Mouse (Mus musculus) cerebellum, adult 11 months (tissue): ENCODE data around the gene Vill.

ENCODE experiments used
- DNase-seq: peaks from one replicate; pipeline ENCODE4 v3.0.0; 2022

The Vill gene

DNA sequence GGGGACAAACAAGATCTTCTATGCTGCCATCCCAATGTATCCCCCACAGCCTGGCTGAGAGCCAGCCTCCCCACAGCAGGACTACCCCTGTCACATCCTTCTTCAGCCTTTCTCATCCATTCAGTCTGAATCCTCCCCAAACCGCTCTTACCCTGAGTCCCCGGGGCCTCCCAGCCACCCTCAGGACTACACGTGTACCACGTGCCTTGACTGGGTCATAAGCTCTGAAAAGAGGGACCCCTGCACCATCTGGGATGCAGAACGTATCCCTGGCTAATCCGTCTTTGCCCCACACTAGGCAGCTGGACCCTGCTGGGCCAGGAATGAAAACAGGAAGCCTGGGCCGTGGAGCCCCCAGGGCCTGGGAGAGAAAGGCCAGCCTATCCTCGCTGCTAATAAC is 29.5 kb downstream of the Vill start:
- no peak for DNase-seq

DNA sequence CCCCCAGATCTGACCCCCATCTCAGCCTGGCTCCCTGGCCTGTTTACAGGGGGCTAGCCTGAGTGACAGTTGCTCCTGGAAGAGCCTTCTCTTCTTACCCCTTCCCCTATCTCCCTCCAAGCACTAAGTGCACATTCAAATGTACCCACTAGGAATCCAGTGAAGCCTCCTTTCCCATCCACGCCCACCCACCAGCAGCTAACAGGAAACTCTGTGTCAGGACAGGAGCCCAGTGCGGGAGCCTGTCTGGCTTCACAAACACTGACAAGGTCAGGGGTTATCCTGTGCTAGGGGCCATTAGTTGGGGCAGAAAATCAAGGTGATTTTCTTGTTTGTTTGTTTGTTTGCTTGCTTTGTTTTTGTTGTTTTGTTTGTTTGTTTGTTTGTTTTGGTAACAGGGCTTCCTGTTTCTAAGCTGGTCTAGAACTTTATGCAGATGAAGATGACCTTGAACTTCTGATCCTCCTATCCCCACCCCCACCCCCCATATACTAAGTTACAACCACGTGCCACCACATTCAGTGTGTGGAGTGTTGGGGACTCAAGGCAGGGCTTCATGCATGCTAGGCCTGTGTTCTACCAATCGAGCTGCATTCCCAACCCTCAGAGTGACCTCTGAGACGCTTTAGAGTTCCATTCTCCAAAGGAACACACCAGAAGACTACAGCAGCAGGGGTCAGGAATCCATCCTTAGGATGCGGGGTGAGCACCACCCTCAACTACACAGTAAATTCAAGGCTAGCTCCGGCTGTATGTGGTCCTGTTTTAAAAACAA is 30.3 kb downstream of the Vill start:
- DNase-seq: no peak

DNA sequence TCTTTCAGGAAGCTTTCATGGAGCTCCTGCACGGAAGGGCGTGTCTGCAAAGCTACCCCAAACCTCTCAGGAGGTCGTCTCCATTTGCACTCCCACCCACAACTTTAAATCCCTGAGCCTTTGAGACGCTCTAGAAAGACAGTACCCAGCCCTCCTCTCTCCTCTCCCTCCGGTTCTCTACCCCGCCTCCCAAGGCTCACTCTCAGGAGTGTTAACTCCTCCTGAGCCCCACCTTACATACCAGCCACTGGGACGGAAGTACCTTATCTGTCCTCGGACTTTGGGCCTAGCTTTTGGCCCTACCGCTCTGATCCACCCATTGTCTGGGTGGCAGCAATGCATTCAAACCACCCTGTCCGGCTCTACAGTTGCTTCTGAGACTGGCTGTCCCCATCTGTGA is 31.4 kb downstream of the Vill start:
- DNase-seq: no peak

DNA sequence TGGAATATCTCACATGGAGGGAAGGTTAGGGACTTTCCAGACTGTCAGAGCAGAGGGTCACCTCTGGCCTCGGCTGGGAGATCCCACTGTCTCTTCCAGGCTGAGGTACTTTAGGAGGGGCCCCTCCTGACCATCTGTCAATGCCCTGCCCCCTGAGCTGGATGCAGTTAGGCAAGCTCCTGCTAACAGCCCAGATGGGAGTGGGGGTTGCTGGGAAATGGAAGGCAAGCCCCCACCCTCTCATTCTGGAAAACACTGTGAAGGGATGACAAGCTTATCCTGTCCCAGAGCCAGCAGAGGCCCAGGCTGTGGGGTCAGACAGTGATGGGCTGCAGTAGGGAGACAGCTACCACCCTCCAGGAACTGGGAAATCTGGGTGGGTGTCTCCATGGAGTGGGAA is 33.9 kb downstream of the Vill start:
- no peak for DNase-seq

DNA sequence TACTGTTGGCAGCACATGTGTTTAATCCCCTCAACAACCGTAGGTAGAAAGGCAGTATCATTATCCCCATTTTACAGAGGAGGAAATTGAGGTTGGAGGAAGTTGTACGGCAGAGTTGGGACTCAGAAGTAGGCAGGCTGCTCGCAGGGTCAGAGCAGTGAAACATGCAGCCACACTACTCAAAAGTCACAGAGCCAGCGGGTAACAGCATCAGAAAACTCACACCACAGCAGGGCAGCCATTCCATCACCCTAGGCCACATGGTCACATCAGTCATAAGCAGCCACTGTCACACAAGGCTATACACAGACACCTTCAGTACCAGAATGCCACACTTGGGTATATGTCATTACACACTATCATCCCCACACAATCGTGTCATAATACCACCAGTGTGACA is 34.7 kb downstream of the Vill start:
- no peak for DNase-seq

DNA sequence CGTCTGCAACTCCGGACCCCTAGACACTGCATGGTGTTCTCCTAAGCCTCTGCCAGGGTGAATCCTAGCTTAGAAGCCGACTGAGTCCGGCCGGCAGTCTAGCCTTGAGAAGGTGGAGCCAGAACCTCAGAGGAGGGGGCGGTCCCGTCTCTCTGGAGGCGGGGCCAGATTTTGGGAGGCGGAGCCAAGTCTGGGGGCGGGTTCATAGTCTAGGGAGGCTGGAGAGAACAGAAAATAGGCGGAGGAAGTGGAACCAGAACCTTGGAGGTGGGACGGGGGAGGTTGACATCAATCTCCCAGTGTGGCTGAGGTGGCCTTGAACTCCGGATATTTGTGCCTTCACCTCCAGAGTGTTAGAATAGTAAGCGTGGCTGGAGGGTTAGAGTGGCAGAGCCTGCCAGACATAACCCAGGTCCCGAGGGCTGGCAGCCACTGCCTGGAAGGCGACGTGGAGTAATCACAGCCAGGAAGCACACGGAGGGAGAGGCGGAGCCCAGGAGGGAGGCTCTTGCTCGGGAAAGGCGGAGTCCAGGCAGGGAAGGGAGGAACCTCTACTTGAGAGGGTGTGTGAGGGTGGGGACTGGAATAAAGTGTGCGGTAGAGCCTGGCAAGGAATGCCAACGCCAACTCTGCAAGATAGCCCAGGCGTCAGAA is 35.7 kb downstream of the Vill start:
- peak; percentile 48 for DNase-seq

DNA sequence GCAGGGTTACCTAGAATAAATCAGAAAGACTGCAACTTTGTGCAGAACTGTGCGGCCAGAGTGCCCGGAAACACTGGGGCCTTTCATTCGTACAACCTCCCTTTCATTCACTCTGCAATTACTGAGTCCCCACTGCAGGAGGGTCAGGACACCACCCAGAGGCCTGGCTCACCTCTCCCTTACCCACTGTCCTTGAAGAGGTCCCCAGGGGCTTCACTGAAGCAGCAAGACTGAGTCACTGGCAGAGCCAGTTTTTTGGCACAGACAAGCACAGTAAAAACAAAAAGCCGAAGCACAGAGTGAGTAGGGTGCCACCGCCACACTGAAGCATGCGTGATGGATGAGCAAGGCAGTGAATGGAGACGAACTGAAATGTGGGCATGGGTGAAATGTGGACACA is 36.9 kb downstream of the Vill start:
- DNase-seq: no peak

DNA sequence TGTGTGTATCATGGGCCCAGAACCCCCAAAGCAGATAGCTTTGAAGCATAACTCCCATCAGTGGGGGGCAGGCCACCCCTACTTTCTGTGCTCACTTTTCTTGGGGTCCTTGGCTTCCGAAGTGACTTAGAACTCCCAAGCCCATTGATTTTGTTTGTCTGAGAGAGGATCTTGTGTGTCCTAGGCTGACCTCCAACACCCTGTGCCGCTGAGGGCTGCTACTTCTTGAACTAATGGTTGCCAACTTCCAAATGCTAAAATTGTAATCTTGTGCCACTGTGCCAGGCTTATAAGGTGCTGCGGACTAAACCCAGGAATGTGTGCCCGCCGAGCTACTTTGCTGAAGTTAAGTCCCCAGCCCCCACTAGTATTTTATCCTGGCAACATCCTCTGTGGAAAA is 37.9 kb downstream of the Vill start:
- no peak for DNase-seq

DNA sequence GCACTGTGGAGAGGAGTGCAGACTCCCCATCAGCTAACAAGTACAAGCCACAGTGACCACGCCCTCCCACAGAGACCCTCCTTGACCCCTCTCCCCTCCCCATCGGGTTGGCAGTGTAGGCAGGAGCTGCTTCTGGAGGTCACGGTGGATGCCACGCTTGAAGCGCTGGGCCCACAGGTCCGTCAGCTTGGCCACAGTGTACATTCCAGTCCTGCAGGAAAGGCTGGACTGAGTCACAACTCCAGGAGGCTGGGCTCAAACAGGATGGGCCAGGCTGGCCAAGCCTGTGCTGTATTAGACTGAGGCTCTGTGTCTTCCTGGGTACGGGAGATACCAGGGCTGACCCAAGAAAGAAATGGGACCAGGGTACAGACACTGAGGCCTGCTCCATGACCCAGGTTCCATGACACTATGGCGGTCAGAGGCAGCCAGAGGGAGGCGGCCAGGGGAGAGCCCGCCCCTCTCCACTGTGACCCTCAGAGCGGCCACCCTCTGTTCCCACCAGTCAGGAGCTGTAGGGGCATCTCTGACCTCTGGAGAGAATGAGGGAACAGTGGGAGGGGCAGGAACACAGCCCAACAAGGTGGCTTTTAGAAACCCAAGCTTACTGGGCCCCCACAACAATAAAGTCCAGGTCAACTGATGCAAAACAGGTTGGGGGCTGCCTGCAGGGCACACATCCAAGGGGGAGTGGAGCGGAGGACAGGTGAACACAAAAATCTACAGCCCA is 39.2 kb downstream of the Vill start:
- DNase-seq: no peak

DNA sequence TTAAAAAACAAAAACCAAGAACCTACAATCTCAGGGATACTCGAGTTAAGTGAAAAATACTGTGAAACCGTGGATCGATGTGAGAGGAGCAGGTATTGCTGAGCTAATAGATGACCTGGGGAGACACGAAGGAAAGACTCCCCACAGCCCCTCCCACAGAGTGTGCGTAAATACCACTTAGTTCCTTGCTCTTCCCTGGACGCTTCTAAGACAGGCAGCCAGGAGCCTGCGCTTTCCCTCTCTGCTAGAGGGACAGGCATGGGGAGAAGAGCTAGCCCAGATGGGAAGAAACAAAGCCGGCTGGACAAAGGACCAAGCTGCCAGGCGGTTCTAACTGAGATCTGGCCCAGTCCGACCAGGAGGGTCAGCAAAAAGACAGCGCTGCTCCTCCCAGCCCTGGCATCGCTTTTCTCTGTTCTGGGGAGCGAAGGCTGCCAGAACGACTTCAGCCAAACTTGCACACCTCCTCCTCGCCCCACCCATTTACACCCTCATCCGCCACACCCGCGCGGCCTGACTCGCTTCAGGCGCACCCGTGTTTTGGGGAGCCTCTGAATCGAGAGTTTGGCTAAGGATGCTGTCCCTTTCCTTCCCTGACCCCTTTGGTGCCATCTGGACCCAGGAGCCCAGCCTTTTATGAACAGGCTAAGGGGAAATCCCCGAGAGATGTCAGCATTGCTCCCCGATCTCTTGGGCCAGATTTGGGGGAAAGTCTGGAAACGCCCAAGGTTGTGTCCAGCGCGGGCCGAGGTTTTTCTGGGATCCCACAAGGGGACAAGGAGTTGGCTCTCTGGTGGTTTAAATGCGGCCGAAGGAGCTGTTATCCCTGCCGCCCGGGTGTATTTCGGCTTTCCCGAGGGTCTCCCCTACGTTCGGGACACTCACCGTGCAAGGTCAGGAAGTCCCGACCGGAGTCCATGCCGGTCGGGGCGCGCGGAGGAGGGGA is 40.2 kb downstream of the Vill start:
- DNase-seq: peak; percentile 21

DNA sequence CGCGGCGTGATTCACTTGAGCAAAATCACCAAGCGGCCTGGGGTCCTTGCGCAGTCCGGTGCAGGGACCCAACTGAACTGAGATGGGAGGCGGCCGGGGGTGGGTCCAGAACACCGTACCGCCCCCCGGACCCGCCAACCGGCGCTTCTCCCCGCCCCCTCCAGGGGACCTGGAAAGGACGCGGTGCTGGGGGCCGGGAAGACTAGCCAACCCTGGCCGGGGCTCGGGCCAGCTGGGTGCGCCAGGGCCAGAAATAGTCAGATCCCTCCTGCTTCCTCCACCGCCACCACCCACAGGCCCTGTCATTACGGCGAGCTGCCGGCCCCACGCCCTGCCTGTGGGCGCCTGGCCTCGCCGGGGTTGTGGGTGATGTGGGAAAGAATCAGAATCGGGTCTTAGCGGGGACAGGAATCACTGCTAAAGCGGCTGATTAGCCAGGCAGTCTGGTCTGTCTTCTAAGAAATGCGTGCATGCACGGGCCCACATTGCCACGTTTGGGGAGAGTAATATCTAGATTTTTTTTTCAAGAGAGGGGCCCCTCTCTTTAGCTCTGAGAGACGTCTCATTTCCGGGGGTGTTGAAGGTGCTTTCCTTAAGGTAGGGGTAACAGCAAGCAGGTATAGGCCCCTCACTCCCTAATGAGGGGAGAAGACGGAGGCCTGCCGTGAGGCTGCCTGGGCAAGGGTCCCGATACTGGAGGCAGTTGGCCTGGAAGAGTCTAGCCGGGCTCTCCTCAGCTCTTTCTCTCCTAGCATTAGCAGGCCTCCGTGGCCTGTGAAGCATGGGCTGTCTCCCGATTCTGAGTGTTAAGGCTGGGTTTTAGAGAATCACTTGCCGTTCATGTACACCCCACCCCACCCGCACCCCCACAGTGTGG is 41.1 kb downstream of the Vill start, which contains the start of gene Plcd1:
Gene Plcd1, minus strand, starts transcription at position 84 of the 877 bp plus-strand sequence.
- DNase-seq: peak; percentile 50

DNA sequence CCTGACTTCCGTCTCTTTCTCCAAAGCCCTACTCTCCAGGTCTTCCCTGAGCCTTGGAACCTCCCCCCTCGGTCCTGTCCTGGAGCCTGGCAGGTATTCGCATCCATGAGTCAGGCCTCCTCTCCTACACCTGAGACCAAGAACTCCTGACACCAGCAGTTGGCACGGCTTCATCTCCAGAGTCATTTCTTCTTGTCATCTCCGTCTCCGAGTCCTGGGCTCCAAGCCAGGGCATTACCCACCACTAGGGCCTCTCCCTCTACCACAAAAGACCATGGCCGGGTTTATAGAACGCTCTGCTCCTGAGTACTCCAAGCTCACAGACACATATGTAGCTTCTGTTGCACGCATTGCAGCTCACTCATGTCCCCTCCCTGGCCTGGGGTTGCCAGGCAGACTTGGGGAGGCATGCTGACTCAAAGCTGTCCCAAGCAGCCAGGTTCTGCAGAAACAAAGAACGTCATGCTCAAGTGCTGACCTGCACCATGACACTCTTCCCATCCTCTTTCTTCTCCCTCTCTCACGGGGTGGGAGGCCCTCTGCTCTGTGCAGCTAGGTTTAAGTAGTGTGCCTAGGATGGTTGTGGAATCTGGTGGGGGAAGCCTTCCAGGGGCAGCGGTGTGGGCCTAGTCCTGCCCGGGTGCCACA is 42.0 kb downstream of the Vill start:
- DNase-seq: no peak

DNA sequence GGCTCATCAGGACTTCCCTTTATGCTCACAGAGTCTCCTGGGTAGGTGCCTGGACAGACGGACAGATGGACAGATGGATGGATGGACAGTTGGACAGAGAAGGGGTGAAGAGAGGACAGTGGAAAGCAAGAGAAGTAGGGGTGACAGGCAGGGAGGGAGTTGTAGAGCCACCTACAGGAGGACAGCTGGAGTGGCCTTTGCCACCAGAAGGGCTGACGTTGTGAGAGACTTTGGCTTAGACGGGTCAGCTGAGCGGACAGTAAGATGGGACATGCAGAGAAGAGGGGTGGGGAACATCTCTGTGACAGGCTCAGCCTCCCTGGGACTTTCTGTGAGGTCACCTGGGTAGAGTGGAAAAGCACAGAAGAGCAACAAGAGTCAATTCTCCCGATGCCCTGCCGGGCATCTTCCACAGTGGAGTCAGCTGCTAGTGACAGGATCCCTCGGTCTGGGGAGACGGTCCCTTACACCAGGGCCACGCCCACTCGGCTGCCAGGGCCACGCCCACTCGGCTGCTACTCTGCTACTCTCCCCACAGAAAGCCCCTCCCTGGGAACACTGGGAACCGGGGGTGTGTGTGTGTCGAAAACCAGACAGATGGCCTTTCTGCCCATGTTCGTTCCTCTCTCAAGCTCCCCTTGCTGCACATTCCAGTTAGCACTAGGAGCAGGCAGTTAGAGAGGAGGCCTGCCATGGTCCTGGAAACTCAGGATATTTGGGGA is 47.8 kb downstream of the Vill start:
- no peak for DNase-seq

DNA sequence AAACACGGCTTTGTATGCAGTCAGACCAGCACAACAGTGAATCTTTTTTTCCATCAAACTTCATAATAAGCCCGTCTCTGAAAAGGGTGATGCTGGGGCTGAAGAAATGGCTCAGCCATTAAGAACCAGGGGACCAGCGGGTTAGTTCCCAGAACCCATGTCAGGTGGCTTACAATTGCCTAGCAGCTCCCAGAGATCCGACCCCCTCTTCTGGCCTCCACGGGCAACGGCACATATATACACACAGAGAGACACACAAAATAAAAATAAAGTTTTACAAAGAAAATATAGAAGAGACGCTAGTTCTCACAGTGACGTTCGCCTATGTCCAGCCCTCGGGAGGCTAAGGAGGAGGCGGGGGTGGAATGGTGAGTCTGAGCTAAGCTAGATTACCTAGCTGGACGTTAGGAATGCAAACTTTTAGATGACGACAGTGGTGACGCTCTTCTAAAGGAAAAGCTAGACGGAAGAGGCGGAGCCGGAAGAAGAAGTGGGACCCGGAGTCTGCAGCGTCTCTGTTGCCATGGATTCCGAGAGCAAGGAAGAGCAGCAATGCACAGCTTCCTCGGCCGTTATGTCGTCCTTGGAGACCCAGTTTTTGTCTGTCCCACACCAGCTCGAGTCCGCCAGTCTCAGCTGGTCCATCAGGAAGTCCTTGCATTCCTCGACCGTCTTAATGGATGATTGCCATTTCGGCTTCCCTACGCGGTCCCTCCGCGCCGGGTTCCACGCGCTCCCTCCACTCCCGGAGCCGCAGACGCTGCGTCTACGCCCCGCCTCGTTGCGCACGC is 49.6 kb downstream of the Vill start, which contains the start of gene Dlec1:
Gene Dlec1, plus strand, starts transcription at position 487 of the 791 bp plus-strand sequence.
- DNase-seq: no peak

DNA sequence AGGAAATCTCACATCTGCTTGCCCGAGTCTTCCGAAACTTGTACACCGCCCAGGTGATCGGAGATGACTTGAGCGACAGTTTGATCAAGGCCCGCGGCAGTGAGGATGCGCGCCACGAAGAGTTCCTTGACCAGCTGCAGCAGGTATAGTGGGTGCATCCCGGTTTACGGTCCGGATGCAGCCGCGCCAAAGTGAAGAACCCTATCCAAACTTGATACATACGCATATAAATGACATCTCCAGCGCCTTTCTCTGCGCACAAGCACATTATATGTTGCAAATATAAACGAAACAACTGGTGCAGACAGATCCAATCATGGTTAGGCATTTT is 50.2 kb downstream of the Vill start:
- no peak for DNase-seq

DNA sequence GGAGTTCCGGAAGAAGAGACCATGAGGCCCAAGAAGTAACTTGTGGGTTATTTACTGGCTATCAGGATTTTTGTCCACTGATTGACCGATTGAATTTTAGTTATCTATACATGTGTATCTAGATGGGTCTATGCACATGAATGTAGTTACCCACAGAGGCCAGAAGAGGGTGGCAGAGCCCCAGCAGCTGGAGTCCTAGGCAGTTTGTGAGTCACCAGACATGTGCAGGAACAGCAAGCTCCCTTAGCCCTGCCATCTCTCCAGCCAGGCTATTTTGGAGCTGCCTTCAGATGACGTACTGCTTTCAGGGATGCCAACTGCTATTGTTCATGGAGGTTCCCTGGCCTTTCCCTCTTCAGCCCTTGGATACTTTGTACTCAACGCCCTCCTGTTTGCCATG is 55.0 kb downstream of the Vill start:
- no peak for DNase-seq

DNA sequence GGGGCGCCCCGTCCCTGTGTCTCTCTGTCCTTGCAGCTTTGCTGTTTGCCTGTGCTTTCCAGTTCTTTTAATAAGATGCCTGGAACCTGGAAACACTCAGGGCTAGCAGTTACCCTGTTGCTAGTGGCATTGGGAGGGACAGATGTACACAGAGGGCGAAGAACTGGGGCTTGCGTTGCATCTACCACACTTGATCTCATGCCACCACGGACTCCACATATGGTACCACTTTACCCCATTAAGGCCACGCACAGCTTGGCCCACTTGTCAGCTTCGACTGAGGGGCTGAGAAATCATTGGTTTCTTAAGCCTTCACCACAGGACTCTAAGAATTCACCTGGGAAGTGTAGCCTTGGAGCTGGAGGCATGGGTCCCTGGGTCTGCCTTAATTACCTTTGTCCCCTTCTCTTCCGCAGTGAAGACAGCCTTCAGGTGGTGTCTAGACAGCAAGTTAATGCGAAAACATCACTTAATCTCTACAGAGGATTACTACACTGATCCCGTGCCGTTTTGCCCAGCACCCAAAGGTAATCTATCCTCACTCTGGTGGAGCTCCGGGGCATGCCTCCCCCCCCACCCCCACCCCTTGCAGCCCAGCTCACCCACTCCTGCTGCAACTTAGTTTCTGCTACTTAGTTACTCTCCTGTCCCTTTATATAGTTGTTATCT is 57.2 kb downstream of the Vill start:
- no peak for DNase-seq

DNA sequence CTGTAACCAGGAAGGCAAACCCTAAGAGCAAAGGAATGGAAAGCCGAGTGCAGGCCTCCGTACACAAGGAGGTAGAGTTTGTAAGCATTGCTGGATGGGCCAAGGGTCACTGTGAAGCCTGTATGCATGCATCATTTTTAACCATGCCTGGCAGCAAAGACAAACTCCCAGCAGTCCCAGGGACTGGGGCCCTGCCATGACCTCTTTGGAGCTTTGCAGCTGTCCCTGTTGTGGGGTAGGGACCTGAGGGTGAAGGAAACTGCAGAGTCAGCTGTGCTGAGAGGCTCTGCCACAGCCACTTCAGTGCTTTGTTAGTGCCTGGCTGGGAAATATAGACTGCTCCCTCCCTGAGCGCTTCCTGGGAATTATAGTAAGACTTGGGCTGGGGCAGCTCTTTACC is 58.1 kb downstream of the Vill start:
- no peak for DNase-seq

DNA sequence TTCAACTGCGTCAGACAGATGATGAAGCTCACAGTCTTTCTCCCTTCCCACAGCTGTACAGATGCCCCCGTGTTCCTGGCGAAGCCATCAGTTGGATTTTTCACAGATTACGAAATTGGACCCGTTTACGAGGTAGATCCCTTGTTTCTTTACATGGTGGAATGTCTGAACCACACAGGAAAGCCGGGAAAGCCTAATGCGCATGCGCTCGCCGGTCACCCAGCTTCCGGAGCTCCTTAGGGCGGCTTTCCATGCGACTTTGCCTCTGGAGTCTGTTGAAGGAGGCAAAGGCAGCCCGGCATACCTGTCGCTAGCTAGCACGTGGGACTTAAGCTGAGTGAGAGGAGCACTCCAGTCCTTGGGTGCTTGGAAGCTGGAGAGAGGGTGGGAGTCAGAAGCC is 62.3 kb downstream of the Vill start:
- DNase-seq: no peak
